ENCODE assay signal across 11 mouse cellular contexts in genomic region chr19:4042124-4042523, GRCm38 (mm10). TPM values are rescaled to one million over a fixed set of nuclear protein-coding genes. Genes with fewer than 3 reads are reported as not detected.
DNase-seq lines count a peak whose midpoint lies in the region; ATAC-seq and TF ChIP-seq lines count a peak whose summit lies in the region.
"Had no signal": no experiment of that assay in that cellular context is flagged by ENCODE, and none has a peak within 500 bp of the region (broad histone marks: within the 10 kb centered on the region; RNA-seq: fewer than 3 reads in every experiment).

No protein-coding gene starts in this region.

- WGBS in kidney, embryonic 14.5 days: 69% methylated on average over 14 of the region's 14 CpGs
- WGBS in limb, embryonic 10.5 days: 80% methylated on average over 14 of the region's 14 CpGs
- 70% methylated on average over 14 of the region's 14 CpGs for WGBS in hindbrain, postnatal 0 days

- H3K27ac ChIP-seq in kidney, embryonic 14.5 days (ENCODE audit: low read depth, low read length): no peak overlapping the region
- no peak overlapping the region for H3K27ac ChIP-seq in limb, embryonic 10.5 days
- H3K27ac ChIP-seq in hindbrain, postnatal 0 days: no peak overlapping the region
- H3K27ac ChIP-seq: limb, embryonic 15.5 days had no signal

- no peak overlapping the region for H3K4me2 ChIP-seq in kidney, embryonic 14.5 days (replicated peaks; ENCODE audit: low read depth, low read length)
- H3K4me2 ChIP-seq in hindbrain, postnatal 0 days (ENCODE audit: low read depth, low read length): no peak overlapping the region
- H3K4me2 ChIP-seq: limb, embryonic 15.5 days had no signal

- H3K9me3 ChIP-seq in kidney, embryonic 14.5 days (ENCODE audit: control insufficient read depth, low read length): no peaks in the 10 kb centered on the region
- H3K9me3 ChIP-seq in limb, embryonic 10.5 days (replicated peaks): no peaks in the 10 kb centered on the region
- H3K9me3 ChIP-seq in hindbrain, postnatal 0 days (ENCODE audit: low read length): no peaks in the 10 kb centered on the region
- H3K9me3 ChIP-seq: limb, embryonic 15.5 days had no signal

- H3K4me1 ChIP-seq in kidney, embryonic 14.5 days (ENCODE audit: control insufficient read depth, insufficient read depth, low read length): peaks cover 5% of the 10 kb centered on the region; the same call in 1 of the 2 replicates
- H3K4me1 ChIP-seq in limb, embryonic 10.5 days: peaks cover 19% of the 10 kb centered on the region
- H3K4me1 ChIP-seq in hindbrain, postnatal 0 days (ENCODE audit: insufficient read depth, low read length): no peaks in the 10 kb centered on the region

- H3K36me3 ChIP-seq in kidney, embryonic 14.5 days (ENCODE audit: control insufficient read depth, insufficient read depth, low read length): no peaks in the 10 kb centered on the region
- no peaks in the 10 kb centered on the region for H3K36me3 ChIP-seq in limb, embryonic 10.5 days
- no peaks in the 10 kb centered on the region for H3K36me3 ChIP-seq in hindbrain, postnatal 0 days (ENCODE audit: insufficient read depth, low read length)
- H3K36me3 ChIP-seq: limb, embryonic 15.5 days had no signal

- TF ChIP-seq CTCF in hindbrain, postnatal 0 days (IDR thresholded peaks at IDR 0.05; ENCODE audit: low read depth): no peak

- no peak overlapping the region for H3K9ac ChIP-seq in kidney, embryonic 14.5 days (ENCODE audit: low read depth, low read length)
- H3K9ac ChIP-seq in hindbrain, postnatal 0 days (replicated peaks; ENCODE audit: low read length): no peak overlapping the region
- H3K9ac ChIP-seq: limb, embryonic 15.5 days had no signal

- DNase-seq in kidney, postnatal 10 days: peak; percentile 38
- DNase-seq in ES-CJ7 (ENCODE audit: low read depth, low spot score): peak; percentile 76
- DNase-seq in gastrocnemius, postnatal 36 days: peak; percentile 43 to 50
- peak; percentile 71 for DNase-seq in lung, postnatal 10 days
- DNase-seq in limb, embryonic 10.5 days (ENCODE audit: low spot score): no peak
- DNase-seq in hindbrain, postnatal 0 days (ENCODE audit: low spot score): no peak
- DNase-seq in layer of hippocampus, adult 9-10 months (ENCODE audit: low spot score): no peak
- DNase-seq: adrenal gland, adult 2 months; cerebellum, postnatal 10 days had no signal

- no peaks in the 10 kb centered on the region for H3K27me3 ChIP-seq in kidney, embryonic 14.5 days (ENCODE audit: control insufficient read depth, insufficient read depth, low read length)
- H3K27me3 ChIP-seq in limb, embryonic 10.5 days (ENCODE audit: low read depth, poor library complexity, severe bottlenecking): no peaks in the 10 kb centered on the region
- no peaks in the 10 kb centered on the region for H3K27me3 ChIP-seq in hindbrain, postnatal 0 days (ENCODE audit: insufficient read depth, low read length)
- H3K27me3 ChIP-seq: limb, embryonic 15.5 days had no signal

- no peak overlapping the region for H3K4me3 ChIP-seq in kidney, embryonic 14.5 days (ENCODE audit: low read length)
- no peak overlapping the region for H3K4me3 ChIP-seq in limb, embryonic 10.5 days
- H3K4me3 ChIP-seq in hindbrain, postnatal 0 days (ENCODE audit: low read length): no peak overlapping the region
- H3K4me3 ChIP-seq: limb, embryonic 15.5 days had no signal

- intact Hi-C loops in gastrocnemius, postnatal 36 days (cut with DNase I): no loop called here

- no peak for ATAC-seq in kidney, embryonic 14.5 days (ENCODE audit: low FRiP score, low TSS enrichment)
- ATAC-seq in hindbrain, postnatal 0 days: no peak

RNA-seq across cellular contexts. Expression of gene Gstp2, which starts 3.7 kb away (rescaled TPM):
- 1.4 and 5.3 TPM in 2 replicates for polyA plus RNA-seq in kidney, embryonic 14.5 days (2014; fragmentation: Nextera tagmentation; extraction: Ambion mirVana)
- 100 to 1,000 TPM; 148 to 162 TPM for total RNA-seq in gastrocnemius, postnatal 36 days (2021)
- 0.62 and 0.88 TPM in 2 replicates for polyA plus RNA-seq in limb, embryonic 10.5 days (2016; fragmentation: Nextera tagmentation; extraction: Ambion mirVana)
- 0.52 TPM in 1 of 2 replicates, not detected in the other for total RNA-seq in hindbrain, postnatal 0 days (2014; rRNA removed)
- polyA plus RNA-seq in hindbrain, postnatal 0 days (2015; fragmentation: Nextera tagmentation; extraction: Ambion mirVana): 2.2 and 3.0 TPM in 2 replicates

RNA-seq across cellular contexts. Expression of gene Gstp1, which starts 4.3 kb away (rescaled TPM):
- 518 and 527 TPM in 2 replicates for polyA plus RNA-seq in kidney, embryonic 14.5 days (2014; fragmentation: Nextera tagmentation; extraction: Ambion mirVana)
- 100 to 1,000 TPM; 344 to 368 TPM for total RNA-seq in gastrocnemius, postnatal 36 days (2021)
- 478 and 510 TPM in 2 replicates for polyA plus RNA-seq in limb, embryonic 10.5 days (2016; fragmentation: Nextera tagmentation; extraction: Ambion mirVana)
- 317 and 335 TPM in 2 replicates for total RNA-seq in hindbrain, postnatal 0 days (2014; rRNA removed)
- polyA plus RNA-seq in hindbrain, postnatal 0 days (2015; fragmentation: Nextera tagmentation; extraction: Ambion mirVana): 575 and 599 TPM in 2 replicates

RNA-seq across cellular contexts. Expression of gene Gstp3, which starts 17.2 kb away (rescaled TPM):
- polyA plus RNA-seq in kidney, embryonic 14.5 days (2014; fragmentation: Nextera tagmentation; extraction: Ambion mirVana): 0.34 TPM in 1 of 2 replicates, not detected in the other
- not detected for total RNA-seq in gastrocnemius, postnatal 36 days (2021)
- polyA plus RNA-seq in limb, embryonic 10.5 days (2016; fragmentation: Nextera tagmentation; extraction: Ambion mirVana): not detected in 2 replicates
- total RNA-seq in hindbrain, postnatal 0 days (2014; rRNA removed): not detected in 2 replicates
- polyA plus RNA-seq in hindbrain, postnatal 0 days (2015; fragmentation: Nextera tagmentation; extraction: Ambion mirVana): not detected in 2 replicates

RNA-seq across cellular contexts. Expression of gene Ndufv1, which starts 29.5 kb away (rescaled TPM):
- 214 and 223 TPM in 2 replicates for polyA plus RNA-seq in kidney, embryonic 14.5 days (2014; fragmentation: Nextera tagmentation; extraction: Ambion mirVana)
- total RNA-seq in gastrocnemius, postnatal 36 days (2021): 100 to 1,000 TPM; 417 to 445 TPM
- polyA plus RNA-seq in limb, embryonic 10.5 days (2016; fragmentation: Nextera tagmentation; extraction: Ambion mirVana): 220 and 221 TPM in 2 replicates
- total RNA-seq in hindbrain, postnatal 0 days (2014; rRNA removed): 160 and 203 TPM in 2 replicates
- 285 and 291 TPM in 2 replicates for polyA plus RNA-seq in hindbrain, postnatal 0 days (2015; fragmentation: Nextera tagmentation; extraction: Ambion mirVana)

RNA-seq across cellular contexts. Expression of gene Doc2g, which starts 39.0 kb away (rescaled TPM):
- 4.5 and 5.8 TPM in 2 replicates for polyA plus RNA-seq in kidney, embryonic 14.5 days (2014; fragmentation: Nextera tagmentation; extraction: Ambion mirVana)
- total RNA-seq in gastrocnemius, postnatal 36 days (2021): under 1 TPM; 0.79 to 0.82 TPM
- 5.0 and 7.6 TPM in 2 replicates for polyA plus RNA-seq in limb, embryonic 10.5 days (2016; fragmentation: Nextera tagmentation; extraction: Ambion mirVana)
- total RNA-seq in hindbrain, postnatal 0 days (2014; rRNA removed): 3.7 and 3.9 TPM in 2 replicates
- polyA plus RNA-seq in hindbrain, postnatal 0 days (2015; fragmentation: Nextera tagmentation; extraction: Ambion mirVana): 3.5 and 3.7 TPM in 2 replicates

Comparison
In these comparisons a context has a peak if more than half of its experiments do, and no peak if none do; other contexts are left out.
1. DNase-seq: peak in kidney, postnatal 10 days (single experiment), ES-CJ7 (single experiment), gastrocnemius, postnatal 36 days (2 of 2) and lung, postnatal 10 days (single experiment); none in limb, embryonic 10.5 days (single experiment), hindbrain, postnatal 0 days (single experiment) and layer of hippocampus, adult 9-10 months (single experiment).